Mouse (Mus musculus) lung, postnatal 4 days (tissue): ENCODE results near the gene Tnik.

Experiments
- DNase-seq, 2 experiments: peaks; one replicate each; pipeline ENCODE4 v3.0.0; 2021

Gene Tnik

DNA sequence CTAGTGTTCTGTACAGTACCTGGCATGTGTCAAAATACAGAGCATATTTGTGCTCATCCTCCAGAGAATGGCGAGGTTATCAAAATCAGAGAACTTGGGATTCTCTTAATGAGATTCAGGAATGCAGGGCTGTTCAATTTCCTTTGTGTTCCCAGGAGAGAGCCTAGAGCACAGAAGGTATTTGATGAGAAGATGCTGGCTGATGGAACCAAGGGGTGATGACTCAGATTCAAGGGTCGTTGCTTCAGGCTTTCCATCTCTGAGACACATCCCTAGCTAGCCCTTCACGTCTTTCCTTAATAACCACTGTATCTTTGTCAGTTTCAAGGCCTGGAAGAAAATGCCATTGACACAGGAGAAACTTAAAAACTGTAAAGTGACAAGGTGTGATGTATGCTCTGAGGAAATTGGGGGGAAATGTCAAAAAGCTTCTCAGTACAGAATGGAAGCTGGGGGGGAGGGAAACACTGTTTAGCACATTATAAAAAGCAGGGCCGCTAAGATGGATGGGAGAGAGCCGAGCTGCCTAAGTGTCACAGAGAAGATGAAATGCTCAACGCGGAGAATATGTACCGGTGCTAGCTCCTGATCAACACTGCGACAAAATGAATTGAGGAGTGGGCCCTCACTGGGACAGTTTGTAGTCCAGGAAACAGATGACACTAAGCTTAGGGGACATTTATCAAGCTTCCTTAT is 380.4 kb downstream of the Tnik start:
- DNase-seq: no peak

DNA sequence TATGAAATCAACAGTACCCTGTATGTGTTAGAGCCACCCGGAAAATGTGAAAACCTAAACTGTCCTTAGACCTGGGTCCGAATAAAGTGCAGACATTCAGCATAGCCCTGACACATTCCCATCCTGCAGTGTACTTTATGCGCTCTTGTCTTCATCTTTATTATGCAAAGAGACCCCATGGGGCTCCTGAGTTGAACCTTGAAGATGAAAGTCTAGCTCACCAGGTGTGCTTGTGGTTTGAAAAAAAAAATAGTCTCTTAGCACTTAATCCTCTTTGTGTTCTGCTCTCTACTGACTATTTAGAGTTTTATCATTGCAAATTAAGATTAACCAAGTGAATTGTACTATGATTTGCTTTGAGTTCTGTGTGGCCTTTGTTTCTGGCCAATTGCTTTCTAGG is 389.6 kb downstream of the Tnik start:
- DNase-seq: no peak

DNA sequence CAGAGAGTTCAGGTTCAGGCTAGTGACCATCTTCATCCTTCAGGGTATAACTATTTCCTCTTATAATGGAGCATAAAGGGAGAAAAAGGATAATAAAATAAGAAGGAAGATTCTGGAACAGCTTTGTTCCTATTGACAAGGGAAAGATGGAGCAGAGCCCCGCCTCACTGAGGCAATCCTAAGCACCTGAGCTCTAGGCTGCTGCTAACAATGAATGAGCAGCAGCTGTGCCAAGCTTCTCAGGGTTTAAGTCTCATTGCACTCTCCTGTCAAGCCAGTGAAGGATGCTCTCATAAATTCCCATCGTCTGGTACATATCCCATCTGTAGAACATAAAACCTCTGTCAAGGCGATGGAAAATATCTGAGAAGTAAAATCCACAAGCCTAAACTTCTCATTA is 390.0 kb downstream of the Tnik start:
- DNase-seq: no peak

DNA sequence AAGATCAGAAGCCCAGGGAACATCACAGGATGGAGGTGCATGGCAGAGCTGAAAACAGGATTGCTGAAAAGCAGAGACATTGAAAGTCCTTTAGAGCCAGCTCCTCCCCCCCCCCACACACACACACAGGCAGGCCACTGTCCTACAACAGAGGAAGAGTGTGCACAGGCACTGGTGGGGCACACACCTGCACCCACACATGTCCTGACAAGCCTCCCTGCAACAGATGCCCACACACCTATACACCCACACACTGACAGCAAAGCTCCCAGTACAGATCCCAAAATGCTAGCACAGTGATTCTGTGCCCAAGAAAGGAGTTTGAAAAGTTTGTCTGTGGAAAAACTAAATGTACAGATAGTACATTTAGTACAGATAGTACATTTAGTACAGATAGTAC is 391.7 kb downstream of the Tnik start:
- no peak for DNase-seq

DNA sequence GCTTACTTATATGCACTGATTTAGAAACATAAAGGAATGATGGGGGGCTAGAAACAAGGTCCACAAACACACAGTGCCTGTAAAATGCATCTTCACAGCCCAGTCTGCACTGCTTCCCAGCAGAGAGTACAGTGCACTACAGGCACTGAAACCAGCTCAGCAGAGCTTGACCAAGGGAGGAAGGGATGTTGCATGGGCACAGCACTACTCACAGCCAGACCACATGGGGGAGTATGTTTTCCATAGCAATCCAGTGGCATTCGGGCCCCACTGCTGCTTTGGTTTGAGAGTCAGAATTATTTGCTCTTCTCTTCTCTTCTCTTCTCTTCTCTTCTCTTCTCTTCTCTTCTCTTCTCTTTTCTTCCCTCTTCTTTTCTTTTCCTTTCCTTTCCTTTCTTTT is 395.3 kb downstream of the Tnik start:
- DNase-seq: no peak

DNA sequence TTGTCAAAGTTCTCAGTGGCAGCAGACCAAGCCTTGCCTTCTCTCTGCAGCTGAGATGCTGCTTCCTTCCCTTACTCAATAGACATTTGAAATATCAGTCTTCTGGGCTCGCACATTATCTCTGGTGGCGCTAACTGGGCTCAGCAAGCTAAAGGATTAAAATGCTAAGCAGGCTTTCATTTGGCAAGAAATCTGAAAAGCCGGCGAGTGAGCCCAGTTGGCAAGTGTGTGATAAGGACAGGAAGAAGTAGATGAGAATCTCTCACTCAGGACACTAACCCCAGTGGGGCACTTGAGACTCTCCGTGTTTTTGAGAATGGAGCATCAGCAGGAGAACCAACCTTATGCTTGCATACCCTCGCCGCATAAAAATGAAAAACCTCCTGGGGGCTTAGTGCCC is 417.8 kb downstream of the Tnik start:
- DNase-seq: no peak

DNA sequence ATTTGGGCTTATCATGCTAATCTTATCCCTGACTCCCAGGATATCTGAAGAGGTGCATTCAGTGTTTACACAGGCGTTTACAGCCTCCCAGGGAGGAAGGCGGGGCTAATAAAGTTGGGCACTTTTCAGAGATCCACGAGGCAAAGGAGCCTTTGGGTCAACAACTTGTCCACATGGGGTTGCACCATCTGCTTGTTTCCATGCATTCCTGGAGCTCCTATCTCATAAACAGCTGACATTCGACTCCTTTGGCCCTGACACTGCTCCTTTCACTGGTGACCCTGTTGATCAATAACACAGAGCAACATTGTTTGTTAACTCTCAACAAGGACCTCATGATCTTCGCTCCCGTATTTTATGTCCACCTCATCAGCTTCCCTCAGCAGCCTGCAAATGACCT is 418.9 kb downstream of the Tnik start:
- DNase-seq: no peak

DNA sequence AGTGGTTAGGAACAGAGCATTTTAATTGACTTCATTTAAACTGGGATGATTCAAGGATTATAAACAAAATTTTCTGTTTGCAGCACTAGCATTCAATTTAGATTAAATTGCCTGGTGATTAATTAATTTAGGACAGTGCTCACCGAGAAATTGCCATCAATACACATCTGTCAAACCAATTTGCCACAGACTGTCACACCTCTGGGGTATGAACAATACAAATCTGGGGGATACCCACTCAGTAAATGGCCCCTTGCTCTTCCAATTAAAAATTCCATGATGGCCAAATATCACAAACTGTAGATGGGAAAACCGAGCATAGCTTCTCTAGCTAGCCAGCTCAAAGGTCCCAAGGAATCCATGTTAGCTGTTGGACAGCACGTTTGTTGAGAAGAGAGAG is 419.4 kb downstream of the Tnik start:
- no peak for DNase-seq

DNA sequence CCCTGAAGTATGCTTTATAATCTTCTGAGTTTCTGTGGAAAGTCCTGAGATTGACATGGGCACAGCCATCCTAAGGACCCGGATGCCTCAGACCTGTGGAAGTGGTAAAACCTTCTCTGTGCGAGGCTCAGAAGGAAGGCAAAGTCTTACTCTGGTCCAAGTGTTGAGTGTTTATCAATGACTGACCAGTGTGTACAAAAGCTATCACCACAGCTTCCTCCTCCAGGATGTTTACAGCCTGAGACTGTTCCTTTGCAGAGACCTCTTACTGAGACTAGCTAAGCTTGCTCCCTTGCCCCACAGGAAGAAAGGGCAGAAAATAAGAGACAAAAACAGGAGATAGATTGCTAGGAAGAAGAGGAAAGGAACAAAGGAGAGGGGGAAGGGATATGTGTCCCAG is 422.5 kb downstream of the Tnik start:
- no peak for DNase-seq

DNA sequence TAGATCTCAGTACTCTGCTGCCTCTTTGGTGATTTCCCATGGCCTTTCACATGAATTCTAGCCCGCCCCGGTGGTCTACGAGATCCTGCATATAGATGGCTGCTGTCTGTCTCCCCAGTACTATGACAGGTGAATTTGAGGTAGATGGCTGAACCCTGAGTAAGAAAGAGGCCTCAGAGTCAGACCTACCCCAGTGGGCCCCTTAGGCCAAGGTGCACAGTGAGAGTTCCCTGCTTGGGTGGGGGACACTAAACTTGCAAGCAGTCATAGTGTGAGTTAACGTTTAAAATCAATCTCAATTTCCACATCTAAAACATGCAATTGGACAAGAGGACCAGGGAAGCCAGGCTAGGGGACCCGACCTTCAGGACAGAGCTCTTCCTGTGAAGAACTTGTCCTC is 431.8 kb downstream of the Tnik start:
- no peak for DNase-seq

DNA sequence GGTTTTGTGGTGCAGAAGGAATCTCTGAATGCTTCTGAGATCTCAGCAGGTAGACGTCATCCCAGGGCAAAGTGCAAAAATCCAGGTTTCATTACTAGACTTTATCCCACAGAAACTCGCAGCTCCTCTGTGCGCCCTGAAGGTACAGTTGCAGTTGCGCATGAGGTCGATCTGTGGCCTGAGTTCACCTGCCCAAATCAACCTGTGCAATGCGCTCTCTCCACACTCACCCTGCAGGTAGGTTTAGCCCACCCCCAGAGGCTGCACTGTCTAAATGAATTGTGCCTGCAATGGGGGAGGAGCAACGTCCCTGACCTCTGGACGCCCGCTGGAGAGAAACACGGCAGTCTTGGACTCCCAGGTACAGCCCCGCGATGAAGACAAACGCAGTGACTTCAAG is 432.6 kb downstream of the Tnik start:
- DNase-seq: no peak

DNA sequence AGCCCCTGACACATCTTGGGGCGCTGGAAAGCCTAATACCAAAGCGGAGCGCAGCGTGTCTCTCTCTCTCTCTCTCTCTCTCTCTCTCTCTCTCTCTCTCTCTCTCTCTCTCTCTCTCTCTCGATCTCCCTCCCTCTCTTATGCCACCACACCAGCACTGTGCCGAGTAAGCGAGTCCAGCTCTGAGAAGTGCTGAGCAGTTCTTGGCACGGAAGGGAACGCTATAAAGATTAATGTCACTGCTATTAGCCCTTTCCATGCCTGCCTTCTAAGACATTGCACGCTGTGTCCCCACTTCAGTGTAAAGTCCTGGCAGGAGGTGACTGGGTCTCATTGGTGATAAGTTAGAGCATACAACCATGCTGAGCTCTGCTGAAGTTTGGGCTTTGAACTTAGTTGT is 433.1 kb downstream of the Tnik start:
- DNase-seq: no peak

DNA sequence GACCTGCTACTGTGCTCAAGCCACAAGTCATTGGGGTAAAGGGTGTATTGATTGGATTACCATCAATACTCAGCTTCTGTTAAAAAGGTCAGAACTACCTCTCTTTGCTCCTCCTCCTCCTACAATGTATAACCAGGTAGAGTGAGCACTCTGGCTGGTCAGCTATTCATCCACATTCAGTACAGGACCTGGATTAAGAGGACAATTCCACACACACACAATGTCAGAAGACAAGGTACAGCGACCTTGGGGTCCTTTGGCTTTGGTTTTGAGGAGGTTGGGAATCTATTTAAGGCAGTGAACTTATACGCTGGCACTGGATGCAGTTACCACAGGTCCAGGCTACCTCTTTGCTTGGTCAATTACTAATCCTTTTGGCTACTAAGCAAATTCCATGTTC is 434.8 kb downstream of the Tnik start, which contains the start of gene Slc2a2:
Slc2a2 (plus strand) TSS at position 107 of the 400 bp plus-strand sequence.
- DNase-seq: no peak

DNA sequence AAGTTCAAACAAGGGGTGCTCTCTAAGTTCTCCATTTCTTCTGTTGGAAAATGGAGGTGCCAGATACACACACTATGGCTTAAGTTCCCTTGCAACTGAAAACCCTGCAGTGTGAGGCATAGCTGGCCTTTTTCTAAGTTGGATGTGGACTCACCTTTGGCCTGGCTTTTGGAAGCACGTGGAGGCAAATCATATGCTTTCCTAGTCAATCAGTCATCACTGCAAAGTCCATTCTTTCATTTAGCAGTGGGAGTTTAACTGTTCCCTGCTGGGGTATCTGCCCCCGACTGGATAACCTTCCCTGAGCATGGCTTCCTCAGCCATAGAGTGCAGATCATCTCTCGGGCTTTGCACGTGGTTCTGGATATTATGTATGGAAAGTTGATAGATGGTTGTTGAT is 436.6 kb downstream of the Tnik start:
- DNase-seq: no peak

DNA sequence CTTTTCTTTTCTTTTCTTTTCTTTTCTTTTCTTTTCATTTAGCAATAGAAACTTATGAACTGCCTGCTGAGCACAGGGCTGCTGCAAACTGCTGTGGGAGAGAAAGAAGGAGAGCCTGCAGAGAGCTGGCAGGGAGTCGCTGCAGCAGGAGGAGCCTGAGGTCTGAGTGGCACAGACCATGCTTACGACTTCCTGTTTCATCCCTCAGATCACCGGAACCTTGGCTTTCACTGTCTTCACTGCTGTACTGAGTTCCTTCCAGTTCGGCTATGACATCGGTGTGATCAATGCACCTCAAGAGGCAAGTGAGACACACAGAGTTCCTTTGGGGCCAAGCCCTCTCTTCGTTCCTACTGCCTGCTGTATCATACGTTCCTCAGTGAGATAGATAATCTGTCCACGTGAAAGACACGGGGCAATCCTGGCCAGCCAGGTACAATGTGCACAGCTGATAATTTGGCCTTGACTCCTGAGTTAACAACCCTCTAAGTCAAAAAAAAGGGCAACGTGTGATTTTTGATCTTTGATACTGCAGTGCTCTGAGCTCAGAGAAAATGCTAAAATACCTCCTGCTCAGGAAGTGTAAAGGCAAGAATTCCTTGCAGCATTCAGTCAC is 442.6 kb downstream of the Tnik start:
- DNase-seq: no peak

DNA sequence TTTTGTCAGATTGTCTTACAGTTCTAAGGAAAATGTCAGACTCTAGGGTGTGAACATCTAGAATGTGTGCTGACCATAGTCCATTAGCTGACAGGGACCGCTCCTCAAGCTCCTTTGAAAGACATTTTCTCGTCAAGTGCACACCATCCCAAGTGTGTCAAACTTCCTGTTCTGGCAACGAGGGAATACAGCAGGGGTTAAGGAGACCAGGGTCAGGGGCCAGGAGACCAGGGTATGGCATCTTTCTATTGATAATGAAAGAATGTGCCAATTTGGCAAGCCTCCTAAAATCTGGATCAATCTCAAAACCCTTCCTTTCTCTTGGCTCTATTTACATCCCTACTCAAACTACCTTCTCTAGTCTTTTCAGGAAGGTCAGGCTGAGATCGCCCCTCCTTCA is 443.7 kb downstream of the Tnik start:
- DNase-seq: no peak

DNA sequence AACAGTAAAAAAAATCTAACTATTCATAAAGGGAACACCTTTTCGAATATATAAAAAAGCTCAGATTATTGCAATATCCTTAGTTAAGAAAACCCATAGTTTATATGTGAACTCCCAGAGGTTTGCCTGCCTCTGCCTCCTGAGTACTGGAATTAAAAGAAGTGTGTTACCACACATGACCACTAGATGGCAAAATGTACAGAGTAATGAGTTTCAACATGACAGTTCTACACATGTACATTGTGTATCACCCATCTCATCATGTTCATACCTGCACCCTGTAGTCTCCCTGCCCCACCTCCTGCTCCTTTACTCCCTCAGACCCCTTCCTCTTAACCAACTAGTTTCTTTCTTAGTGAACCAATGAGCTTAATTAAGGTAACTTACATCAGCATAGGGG is 446.7 kb downstream of the Tnik start:
- no peak for DNase-seq

DNA sequence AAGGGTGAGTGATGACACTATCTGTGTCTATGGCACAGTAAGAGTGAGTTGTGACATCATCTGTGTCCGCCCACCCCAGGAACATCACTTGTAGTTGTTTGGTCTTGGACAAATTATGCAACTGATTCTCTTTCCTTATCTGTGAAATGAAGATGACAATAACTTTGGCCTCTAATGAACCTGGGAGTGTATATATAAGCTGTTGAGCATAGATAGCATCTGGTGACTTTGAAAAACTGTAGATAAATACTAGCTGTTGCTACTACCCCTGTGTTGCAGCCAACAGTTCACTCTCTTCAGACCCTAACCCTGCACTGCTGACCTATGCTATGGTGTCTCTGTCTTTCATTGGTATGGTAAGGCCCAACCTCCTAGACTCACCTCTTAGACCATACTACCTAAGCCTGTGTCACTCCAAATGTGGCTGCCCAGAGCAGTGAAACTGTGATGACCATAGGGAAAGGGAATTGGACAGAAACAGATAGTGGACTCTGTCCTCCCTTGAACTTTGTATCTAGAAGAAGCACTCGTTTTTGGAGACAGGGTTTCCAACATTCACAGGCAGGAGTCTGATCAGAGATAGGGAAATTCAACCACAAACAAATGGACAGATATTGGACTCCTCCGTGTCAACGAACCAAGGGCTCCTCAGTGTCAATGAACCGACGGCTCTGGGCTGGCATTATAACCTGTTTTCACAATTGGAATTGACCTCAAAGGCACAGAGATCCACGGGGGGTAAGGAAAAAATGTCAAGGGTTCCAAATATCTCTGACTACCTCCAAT is 451.1 kb downstream of the Tnik start:
- no peak for DNase-seq

DNA sequence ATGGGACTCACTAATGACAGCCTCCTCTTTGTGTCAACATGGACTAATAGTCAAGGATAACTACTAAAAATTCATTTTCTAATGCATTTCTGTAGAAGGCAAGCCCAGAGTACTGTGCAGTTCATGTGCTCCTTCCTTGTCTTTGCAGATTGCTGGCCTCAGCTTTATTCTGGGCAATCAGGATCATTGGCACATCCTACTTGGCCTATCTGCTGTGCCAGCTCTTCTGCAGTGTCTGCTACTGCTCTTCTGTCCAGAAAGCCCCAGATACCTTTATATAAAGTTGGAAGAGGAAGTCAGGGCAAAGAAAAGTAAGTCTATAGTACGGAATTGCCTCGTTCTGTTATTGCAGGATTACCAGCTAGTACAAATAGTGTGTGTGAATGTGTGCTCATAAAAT is 455.5 kb downstream of the Tnik start:
- no peak for DNase-seq

DNA sequence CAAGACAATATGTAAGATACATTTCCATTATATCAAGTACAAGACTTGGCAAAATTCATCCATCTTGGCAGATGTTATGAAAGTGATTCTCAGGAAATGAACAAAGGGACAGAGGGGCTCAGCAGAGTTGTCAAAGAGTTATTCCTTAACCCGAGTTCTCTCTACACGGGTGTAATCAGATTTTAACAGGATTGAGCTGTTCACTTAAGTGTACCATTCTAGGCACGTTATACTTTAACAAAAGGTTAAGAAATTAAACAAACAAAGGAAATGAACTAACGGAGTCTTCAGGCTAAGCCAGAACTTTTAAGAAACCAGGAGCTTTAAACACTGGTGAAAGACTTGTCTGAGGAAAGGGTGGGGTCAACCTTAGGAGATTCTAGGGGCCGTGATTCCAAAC is 458.2 kb downstream of the Tnik start:
- no peak for DNase-seq

DNA sequence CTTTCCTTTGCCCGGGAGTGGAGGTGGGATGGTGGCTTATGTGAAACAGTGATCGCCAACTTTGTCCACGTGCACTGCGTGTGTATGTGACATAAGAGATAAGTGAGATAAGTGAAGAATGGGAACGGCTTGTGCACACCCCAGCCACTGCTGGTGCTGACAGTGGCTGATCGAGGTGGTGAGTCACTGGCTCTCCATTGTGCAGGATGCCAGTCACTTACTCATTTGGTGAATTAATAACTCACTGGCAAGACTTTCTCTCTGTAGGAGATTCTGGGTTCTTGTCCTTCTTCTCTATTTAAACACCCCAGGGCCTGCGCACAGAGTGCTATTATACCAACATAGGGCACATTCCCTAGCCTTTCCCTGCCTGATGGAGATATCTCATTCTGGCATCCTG is 458.8 kb downstream of the Tnik start:
- DNase-seq: peak; percentile 26 to 60

DNA sequence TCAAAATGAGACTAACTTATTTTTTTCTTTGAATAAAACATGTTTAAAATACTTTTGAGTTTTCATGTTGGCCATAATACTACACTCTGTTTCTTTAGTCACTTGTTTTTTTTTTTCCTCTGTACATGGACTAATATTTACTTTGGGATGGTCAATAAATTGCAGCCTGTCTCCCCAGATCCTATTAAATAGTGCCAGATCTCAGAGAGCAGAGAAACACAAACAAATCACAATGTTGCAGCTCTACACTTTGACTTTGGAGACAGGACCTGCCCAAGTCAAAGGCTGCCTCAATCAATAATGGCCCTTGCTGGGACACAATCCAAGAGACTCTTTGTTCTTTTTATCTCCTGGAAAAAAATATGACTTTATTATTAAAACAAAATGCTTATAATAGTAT is 459.5 kb downstream of the Tnik start:
- no peak for DNase-seq

DNA sequence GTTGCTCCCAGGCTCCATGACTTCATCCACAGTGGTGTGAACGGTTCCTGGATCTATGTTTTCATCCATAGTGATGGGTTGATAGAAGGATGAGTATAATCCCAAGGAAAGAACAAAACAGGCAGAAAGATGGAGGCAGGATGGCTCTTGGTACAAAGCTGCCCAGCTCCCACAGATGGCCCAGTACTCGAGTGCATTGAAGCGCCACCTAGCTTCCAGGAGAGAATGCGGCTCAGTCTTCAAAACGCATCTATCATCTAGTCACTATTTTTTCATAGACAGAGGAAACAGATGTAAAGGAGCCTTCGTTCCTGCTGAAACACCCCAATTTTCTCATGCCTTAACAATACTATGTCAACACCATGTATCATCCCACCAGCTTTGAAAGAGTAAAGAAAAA is 460.5 kb downstream of the Tnik start:
- DNase-seq: no peak

DNA sequence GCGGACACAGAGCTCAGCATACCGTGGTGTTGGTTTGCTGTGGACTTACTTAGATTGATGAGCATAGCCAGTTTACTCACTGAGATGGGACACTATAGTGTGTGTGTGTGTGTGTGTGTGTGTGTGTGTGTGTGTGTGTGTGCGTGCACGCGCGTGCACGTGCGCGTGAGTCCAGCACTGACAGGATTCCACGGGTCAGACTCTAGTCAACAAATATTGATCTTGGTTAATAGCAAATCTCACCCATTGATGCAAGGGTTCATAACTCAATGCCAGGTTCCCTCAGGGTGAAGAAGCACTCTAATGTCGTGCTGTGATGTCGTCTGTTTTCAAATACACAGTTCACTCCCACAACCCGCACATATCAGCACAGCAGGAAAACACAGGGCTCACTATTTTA is 462.2 kb downstream of the Tnik start:
- DNase-seq: no peak
